ENCODE assay signal across 18 mouse cellular contexts in the genomic region with DNA sequence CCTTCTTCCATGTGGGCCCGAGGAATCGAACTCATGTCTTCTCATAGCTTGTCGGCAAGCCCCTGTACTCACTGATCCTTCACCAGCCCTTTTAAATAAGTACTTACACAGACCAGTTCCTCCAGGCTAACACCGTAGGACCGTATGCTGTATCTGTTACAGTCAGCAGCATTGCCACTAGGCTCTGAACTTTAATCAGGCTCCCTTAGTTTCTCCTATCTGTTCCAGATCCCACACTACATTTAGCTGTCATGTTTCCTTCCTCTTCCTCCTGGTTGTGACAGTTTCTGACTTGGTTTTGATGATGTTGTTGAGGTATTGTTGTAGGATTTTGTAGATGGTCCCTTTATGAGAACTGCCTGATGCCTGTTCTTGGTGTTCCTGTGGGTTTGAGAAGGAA. TPM values are rescaled to one million over a fixed set of nuclear protein-coding genes. Genes with fewer than 3 reads are reported as not detected.
"Had no signal": no experiment of that assay in that cellular context is flagged by ENCODE, and none has a peak within 500 bp of the region (broad histone marks: within the 10 kb centered on the region; RNA-seq: fewer than 3 reads in every experiment).

No protein-coding gene starts in this region.

- H3K4me2 ChIP-seq: limb, embryonic 15.5 days; lung, embryonic 14.5 days; stomach, embryonic 15.5 days had no signal

- H3K36me3 ChIP-seq: limb, embryonic 15.5 days; stomach, embryonic 15.5 days had no signal

- ATAC-seq: hindbrain, embryonic 16.5 days; inflammation-experienced regulatory T-cells, adult 6 months; intestine, postnatal 0 days had no signal

- H3K9ac ChIP-seq: limb, embryonic 15.5 days; lung, embryonic 14.5 days; stomach, embryonic 15.5 days had no signal

- H3K9me3 ChIP-seq: limb, embryonic 15.5 days; stomach, embryonic 15.5 days had no signal

- H3K27ac ChIP-seq: left cerebral cortex, adult 2 months; limb, embryonic 15.5 days; stomach, embryonic 15.5 days had no signal

- H3K4me3 ChIP-seq: left cerebral cortex, adult 2 months; limb, embryonic 15.5 days; myocyte; stomach, embryonic 15.5 days had no signal

- DNase-seq: kidney, adult 8-10 months; kidney, postnatal 25 days; layer of hippocampus, adult 9-11 months; lung, embryonic 14.5 days; lung, postnatal 10 days; lung, postnatal 4 days; midbrain, embryonic 14.5 days; retina, postnatal 1 day; thymus, adult 2 months; thymus, postnatal 25 days had no signal

- H3K27me3 ChIP-seq: limb, embryonic 15.5 days; stomach, embryonic 15.5 days had no signal

RNA-seq across cellular contexts. Expression of gene Smo, which starts 31.2 kb away (rescaled TPM):
- total RNA-seq: neutrophil, adult 5-6 weeks had no signal
- polyA plus RNA-seq: inflammation-experienced regulatory T-cells, adult 6 months had no signal
